Mouse (Mus musculus) v-Abl transformed pro-B cells (cell line): ENCODE measurements around the gene Pdxp.

Experiments used
- in situ Hi-C, 2 experiments: fragments of 400-800 bp; cut with MboI; formaldehyde crosslinking; loops; one replicate each; pipeline ENCODE4 v1.15.1; 2025; ENCODE audit not compliant: unreplicated experiment in 2 of 2

The Pdxp gene

GRCm38 (mm10) chr15:78922700-78923099, 9.0 kb downstream of the Pdxp start:
- in situ Hi-C loops: no loop called here

DNA sequence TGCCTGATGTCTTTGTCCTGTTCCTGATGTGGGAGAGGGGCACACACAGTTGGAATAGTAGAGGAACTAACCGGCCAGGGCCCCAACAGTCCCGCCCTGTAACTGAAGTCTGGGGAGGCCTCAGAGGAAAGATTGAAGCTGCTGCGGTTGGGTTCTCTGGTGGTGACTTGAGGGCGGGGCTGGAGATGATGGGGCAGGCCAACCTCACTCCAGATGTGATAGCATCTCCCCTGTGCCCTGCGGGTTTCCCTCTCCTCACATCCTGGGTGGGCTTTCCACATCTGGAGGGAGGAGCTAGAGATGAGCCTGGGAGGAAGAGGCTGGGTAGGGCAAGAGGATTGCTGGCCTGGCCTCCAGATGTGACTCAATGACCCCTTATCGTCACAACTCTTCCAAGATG, 9.9 kb downstream of the Pdxp start:
- in situ Hi-C loops: no loop called here

GRCm38 (mm10) chr15:78925129-78925528, 11.4 kb downstream of the Pdxp start:
- in situ Hi-C loops: no loop called here

DNA sequence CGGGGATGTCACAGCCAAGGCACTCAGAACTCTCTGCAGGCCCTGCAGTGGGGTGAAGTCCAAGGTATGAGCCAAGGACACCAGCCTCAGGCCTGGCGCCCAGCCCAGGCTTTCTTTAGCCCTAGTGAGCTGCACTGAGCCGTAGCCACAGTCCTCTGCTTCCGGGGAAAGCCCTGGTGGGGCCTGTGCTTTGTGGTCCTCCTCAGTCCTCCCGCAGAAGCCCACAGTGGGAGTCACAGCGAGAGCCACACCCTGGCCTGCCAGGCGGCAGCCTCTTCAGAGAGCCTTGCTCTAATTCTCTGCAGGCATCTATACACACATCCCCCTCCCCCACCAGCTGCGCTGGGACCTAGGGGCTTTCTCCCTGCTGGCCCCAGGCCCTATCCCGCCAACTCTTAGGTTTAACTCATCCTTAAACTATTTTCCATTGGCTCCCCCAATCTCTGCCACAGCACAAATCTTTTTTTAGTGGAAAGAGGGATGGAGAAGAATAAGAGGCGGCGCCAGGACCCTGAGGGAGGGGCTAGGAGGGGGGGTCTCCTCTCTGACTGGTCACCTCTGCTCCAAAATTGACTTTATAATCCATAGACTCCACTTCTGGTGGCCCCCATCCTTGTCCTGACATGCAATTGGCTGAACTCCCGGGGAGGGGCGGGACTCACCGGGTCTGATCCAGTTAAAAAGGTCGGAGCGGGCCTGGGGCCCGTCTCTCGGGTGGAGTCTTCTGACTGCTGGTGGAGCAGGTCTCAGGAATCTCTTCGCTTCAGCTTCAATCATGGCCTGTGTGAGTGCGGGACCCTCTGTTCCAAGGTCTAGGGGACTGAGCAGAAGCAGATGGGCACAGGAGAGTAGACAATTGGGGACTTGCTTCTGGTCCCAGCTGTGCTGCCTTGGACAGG, 12.6 kb downstream of the Pdxp start, which contains the start of gene Lgals1:
Lgals1 (plus strand) TSS at position 705 of the 899 bp plus-strand sequence.
- in situ Hi-C loops: no loop called here

DNA sequence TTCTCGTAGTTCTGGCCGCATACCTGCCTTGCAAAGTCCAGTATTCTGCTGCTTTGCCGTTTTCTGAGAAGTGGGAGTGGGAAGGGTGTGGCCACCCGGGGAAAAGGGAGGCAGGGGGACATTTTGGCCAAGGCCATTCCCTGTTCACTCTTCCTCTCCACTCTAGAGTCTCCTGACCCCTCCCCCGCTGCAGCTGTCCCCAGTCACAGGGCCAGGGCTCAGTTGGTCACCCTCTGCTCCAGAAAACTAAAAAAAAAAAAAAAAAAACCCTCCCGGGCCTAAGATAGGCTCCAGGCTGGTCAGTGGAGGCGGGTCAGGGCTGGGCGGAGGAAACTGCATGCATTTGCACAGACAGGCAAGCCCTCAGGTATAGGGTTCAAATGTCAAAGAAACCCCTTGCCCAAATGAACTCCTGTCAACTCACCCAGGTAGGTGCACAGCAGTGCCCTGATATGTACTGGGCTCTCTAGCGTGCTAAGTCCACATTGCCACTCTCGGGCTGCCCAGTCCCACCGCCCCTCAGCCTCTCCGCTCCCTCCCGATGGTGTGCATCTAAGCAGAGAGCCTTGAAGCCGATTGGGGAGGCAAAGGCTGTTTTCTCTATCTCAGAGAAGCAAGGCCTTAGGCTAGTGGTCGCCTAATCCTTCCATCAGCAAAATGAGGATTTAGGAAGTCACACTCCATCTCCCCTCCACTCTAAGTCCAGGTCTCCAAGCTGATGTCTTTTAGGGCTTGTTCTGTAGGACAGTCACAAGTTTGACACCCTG, 13.5 kb downstream of the Pdxp start:
- in situ Hi-C loops: no loop called here

- in situ Hi-C loops: no loop called here
Measured at GRCm38 (mm10) chr15:78927788-78928457, 14.2 kb downstream of the Pdxp start.

DNA sequence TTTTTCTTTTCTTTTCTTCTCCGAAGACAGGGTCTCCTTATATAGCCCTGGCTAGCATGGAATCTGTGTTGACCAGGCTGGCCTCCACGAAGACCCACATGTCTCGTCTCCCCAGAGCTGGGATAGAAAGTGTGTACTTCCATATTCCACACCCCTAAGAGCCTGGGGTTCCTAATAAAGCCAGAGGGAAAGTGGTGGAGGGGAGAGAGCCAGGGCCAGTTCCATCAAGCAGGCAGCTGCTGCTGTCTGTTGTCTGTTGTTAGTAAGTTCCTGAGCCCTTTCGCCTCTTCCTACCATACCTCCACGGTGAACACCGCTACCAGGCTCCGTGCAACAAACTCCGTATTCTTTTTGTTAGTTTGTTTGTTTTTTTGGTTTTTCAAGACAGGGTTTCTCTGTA, 14.8 kb downstream of the Pdxp start:
- in situ Hi-C loops: no loop called here

DNA sequence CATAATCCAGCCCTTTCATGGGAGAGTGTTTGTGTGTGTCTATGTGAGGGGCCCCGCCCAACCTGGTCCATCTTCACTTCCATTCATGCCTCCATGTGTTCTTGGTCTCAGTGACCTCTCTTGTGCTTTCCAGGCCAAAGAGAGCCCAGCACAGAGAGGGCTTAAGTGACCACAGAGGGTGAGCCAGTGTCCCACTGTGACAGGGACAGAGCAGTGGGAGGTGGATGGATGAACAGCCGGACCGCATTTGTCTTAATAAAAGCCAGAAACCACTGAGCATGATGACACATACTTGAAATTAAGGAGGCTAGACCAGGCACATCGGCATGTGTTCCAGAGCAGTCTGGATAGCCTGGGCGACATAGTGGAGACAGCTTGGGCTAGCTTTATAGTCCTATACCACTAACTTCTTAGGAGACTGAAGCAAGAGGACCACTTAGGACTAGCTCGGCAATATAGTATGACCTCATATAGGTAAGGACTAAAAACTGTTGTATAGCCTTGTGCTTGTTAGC, 16.5 kb downstream of the Pdxp start:
- in situ Hi-C loops: no loop called here

- in situ Hi-C loops: no loop called here
Measured at GRCm38 (mm10) chr15:78930801-78931426, 17.2 kb downstream of the Pdxp start.

- in situ Hi-C loops: no loop called here
Measured at GRCm38 (mm10) chr15:78931577-78931976, 17.9 kb downstream of the Pdxp start.

DNA sequence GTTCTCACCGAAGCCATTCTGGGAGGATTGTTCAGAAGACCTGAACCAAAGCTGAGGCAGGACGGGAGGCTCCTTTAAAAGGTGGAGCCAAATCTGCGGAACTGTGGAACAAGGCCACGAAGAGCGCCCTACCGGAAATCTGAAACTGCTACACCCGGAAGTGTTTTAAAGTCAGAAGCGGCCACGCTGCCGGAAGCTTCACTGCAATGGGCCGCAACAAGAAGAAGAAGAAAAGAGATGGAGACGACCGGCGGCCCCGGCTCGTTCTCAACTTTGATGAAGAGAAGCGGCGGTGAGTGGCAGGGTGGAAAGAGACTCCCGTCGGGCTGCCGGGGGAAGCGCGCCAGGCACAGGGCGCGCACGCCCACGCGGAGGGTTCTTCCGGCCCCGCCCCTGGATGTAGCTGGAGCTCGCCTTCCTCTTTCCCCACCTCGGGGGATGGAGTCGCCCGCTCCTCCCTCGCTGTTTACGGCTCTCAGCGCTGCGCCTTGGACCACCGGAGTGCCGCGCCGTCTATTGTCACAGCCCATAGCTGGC, 21.1 kb downstream of the Pdxp start, which contains the start of gene Nol12:
Nol12 (plus strand) TSS at position 150 of the 537 bp plus-strand sequence.
- in situ Hi-C loops: no loop called here

DNA sequence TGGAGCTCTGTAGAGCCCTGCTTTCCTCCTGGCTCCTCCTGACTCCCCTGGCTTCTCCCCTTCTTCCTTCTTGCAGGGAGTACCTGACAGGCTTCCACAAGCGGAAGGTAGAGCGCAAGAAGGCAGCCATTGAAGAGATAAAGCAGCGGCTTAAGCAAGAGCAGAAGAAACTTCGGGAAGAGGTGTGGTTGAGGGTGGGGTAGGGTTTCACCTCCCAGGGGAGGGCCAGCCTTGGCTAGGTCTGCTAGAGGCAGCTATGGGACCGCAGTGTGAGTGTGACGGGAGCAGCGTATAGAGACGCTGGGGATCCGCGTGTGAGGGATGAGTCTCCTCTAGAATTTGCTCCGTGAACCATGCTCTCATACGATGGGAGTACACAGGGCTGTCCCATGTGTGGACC, 22.7 kb downstream of the Pdxp start:
- in situ Hi-C loops: no loop called here

DNA sequence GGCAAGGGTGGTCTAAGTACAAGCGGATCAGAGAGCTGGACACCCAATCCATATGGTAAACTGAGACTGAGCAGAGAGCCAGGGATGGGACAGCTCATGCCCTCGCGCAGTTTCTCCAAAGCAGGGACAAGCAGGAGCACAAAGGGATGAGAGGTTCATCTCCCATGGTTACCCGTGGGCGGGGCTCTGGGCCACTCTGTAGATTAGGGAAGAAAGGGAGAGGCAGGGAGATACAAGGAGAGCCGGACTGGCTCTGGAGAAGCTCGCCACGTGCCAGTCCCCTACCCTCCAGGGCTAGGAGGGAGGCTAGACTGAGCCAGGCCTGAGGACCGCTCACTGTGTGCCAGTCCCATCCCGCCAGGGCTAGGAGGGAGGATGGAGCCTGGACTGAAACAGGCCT, 23.6 kb downstream of the Pdxp start:
- in situ Hi-C loops: no loop called here

GRCm38 (mm10) chr15:78937963-78938362, 24.2 kb downstream of the Pdxp start:
- in situ Hi-C loops: no loop called here

DNA sequence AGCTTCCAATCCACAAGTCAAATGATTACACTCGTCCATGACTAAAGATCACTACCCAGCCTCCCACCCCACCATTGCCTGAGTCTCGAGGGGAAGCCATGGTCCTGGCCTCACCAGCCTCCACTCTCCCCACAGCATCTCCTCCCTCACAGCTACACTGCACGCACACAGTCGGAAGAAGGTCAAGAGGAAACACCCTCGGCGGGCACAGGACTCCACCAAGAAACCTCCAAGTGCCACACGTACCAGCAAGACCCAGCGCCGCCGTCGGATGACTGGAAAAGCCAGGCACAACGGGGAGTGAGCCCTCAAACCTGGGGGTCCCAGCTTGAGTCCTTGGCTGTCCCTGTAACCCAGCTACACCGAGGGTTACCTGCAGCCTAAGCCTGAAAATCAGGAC, 26.6 kb downstream of the Pdxp start:
- in situ Hi-C loops: loop anchor here in 1 of 2 experiments (5.0 kb wide), 1 partner anchor 38 kb away; no protein-coding TSS in a partner anchor

GRCm38 (mm10) chr15:78942663-78943062, 28.9 kb downstream of the Pdxp start:
- in situ Hi-C loops: loop anchor here in 1 of 2 experiments (5.0 kb wide), 1 partner anchor 40 kb away; no protein-coding TSS in a partner anchor

- in situ Hi-C loops: no loop called here
Measured at GRCm38 (mm10) chr15:78946232-78946631, 32.5 kb downstream of the Pdxp start.

GRCm38 (mm10) chr15:78947657-78948056, 33.9 kb downstream of the Pdxp start, which contains the start of gene Triobp:
Gene Triobp (plus strand): TSS chr15:78947724.
- in situ Hi-C loops: no loop called here

DNA sequence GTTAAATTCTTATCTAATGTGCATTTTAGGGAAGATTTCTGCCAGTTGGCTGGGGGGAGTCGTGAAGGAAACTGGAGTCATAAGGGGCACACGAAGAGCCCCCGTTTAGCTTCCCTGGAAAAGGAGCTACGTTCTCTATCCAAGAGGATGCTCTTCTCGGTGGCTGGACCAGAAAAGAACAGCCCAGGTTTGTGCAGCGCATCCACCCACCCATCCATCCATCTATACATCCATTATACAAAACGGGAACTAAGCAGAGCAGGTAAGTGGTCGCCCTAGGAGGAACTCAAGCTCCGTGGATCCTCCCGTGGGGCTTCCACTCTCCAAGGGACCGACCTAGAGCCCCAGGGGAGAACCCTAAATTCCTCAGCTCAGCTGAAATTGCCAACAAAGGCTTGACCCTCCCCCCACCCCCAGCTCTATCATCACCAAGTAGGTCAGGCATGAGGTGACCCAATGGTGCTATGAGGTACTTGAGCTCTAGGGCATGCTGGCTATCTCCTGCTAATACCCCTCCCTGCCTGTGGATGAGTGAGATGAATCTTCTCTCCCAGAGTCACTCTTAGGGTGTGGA, 34.5 kb downstream of the Pdxp start:
- in situ Hi-C loops: no loop called here
